Mouse (Mus musculus): ENCODE data around the gene Zswim7.

- TF ChIP-seq CTCF (IDR thresholded peaks at IDR 0.05; ENCODE audit: low read depth, low read length) = no peak
- TF ChIP-seq GATA1 (IDR thresholded peaks at IDR 0.05; ENCODE audit: borderline replicate concordance, low read length) = no peak
- no peak for TF ChIP-seq TAL1 (conservative IDR thresholded peaks at IDR 0.05; ENCODE audit: low read depth, low read length)
These were observed 31.7 kb downstream of the Zswim7 start for GRCm38 (mm10) chr11:62249266-62250037.

Data from G1E (cell line).